Mouse (Mus musculus) urinary bladder, postnatal 14 days (tissue): ENCODE results near the gene Rmi2.

Experiments used
- DNase-seq: peaks from one replicate; pipeline ENCODE4 v3.0.0; 2021; ENCODE audit warnings: low spot score

Gene Rmi2

GRCm38 (mm10) chr16:10925591-10926180, 90.8 kb downstream of the Rmi2 start:
- no peak for DNase-seq

GRCm38 (mm10) chr16:10927026-10927425, 92.2 kb downstream of the Rmi2 start:
- DNase-seq: no peak

- no peak for DNase-seq
These were observed 98.5 kb downstream of the Rmi2 start for GRCm38 (mm10) chr16:10933372-10933771.

- DNase-seq: no peak
These were observed 99.2 kb downstream of the Rmi2 start for GRCm38 (mm10) chr16:10934047-10934446.

- DNase-seq: no peak
These were observed 102.0 kb downstream of the Rmi2 start for GRCm38 (mm10) chr16:10936700-10937319.

GRCm38 (mm10) chr16:10937497-10937896, 102.6 kb downstream of the Rmi2 start:
- no peak for DNase-seq

GRCm38 (mm10) chr16:10939932-10940331, 105.1 kb downstream of the Rmi2 start:
- DNase-seq: no peak

- no peak for DNase-seq
These were observed 105.8 kb downstream of the Rmi2 start for GRCm38 (mm10) chr16:10940661-10941060.
